ENCODE assay signal across 30 mouse cellular contexts in the genomic region with DNA sequence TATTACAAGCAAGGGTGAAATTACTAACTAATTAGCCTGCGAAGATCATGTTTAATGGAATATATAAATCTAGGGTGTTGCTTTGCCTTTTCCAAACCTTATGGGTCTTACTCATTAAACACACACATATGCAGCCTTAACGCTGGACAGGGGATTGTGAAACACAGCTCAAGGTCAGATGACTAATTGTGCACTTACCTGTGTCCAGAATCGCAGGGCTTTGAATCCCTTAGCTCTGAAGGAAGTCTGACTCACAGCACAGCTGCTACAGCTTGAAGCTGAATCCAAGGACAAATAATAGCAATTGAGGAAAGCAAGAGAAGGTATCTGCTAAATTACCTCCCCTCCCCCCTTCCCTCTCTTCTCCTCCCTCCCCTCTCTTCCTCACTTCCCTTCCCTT.
DNase-seq lines count a peak whose midpoint lies in the region; ATAC-seq and TF ChIP-seq lines count a peak whose summit lies in the region.
"Had no signal": no experiment of that assay in that cellular context is flagged by ENCODE, and none has a peak within 500 bp of the region (broad histone marks: within the 10 kb centered on the region; RNA-seq: fewer than 3 reads in every experiment).

No protein-coding gene starts in this region.

- no peaks in the 10 kb centered on the region for H3K9me3 ChIP-seq in intestine, embryonic 14.5 days (ENCODE audit: control insufficient read depth, low read length)
- H3K9me3 ChIP-seq in intestine, postnatal 0 days (ENCODE audit: control insufficient read depth), result no peaks in the 10 kb centered on the region
- H3K9me3 ChIP-seq in stomach, embryonic 15.5 days, result no peaks in the 10 kb centered on the region
- H3K9me3 ChIP-seq in embryonic facial prominence, embryonic 10.5 days, result no peaks in the 10 kb centered on the region
- H3K9me3 ChIP-seq: forebrain, embryonic 12.5 days; heart, embryonic 10.5 days; heart, embryonic 15.5 days; hindbrain, embryonic 12.5 days; kidney, embryonic 15.5 days; limb, embryonic 13.5 days; liver, embryonic 12.5 days; neural tube, embryonic 12.5 days had no signal

- peaks cover 8% of the 10 kb centered on the region for H3K4me1 ChIP-seq in intestine, embryonic 14.5 days (replicated peaks; ENCODE audit: control insufficient read depth, insufficient read depth, low read length)
- H3K4me1 ChIP-seq in intestine, postnatal 0 days (replicated peaks; ENCODE audit: control insufficient read depth, insufficient read depth, low read length), result no peaks in the 10 kb centered on the region
- H3K4me1 ChIP-seq in stomach, embryonic 15.5 days, result no peaks in the 10 kb centered on the region; the same call in 1 of the 2 replicates
- peaks cover 13% of the 10 kb centered on the region for H3K4me1 ChIP-seq in embryonic facial prominence, embryonic 10.5 days
- H3K4me1 ChIP-seq: heart, embryonic 10.5 days; liver, embryonic 12.5 days had no signal

- intact Hi-C loops in gastrocnemius, postnatal 14 days (cut with DNase I; ENCODE audit: low total_unique reads), result no loop called here

- H3K9ac ChIP-seq in intestine, embryonic 14.5 days (ENCODE audit: low read length), result no peak overlapping the region
- H3K9ac ChIP-seq in intestine, postnatal 0 days (ENCODE audit: low read depth, low read length), result no peak overlapping the region
- H3K9ac ChIP-seq in stomach, embryonic 15.5 days, result no peak overlapping the region
- H3K9ac ChIP-seq: forebrain, embryonic 12.5 days; heart, embryonic 15.5 days; hindbrain, embryonic 12.5 days; kidney, embryonic 15.5 days; limb, embryonic 13.5 days; liver, embryonic 12.5 days; neural tube, embryonic 12.5 days had no signal

- TF ChIP-seq CTCF in intestine, postnatal 0 days (IDR thresholded peaks at IDR 0.05; ENCODE audit: low read depth), result no peak

- H3K27ac ChIP-seq in intestine, embryonic 14.5 days (ENCODE audit: low read depth), result no peak overlapping the region
- H3K27ac ChIP-seq in intestine, postnatal 0 days (ENCODE audit: low read depth, low read length), result no peak overlapping the region
- no peak overlapping the region for H3K27ac ChIP-seq in stomach, embryonic 15.5 days
- H3K27ac ChIP-seq in embryonic facial prominence, embryonic 10.5 days (replicated peaks), result no peak overlapping the region
- H3K27ac ChIP-seq: forebrain, embryonic 12.5 days; heart, embryonic 10.5 days; heart, embryonic 15.5 days; hindbrain, embryonic 12.5 days; hindbrain, postnatal 0 days; kidney, embryonic 15.5 days; layer of hippocampus, adult 2 months; left cerebral cortex, adult 2 months; limb, embryonic 13.5 days; liver, embryonic 12.5 days; neural tube, embryonic 12.5 days had no signal

- no peak overlapping the region for H3K4me2 ChIP-seq in intestine, embryonic 14.5 days (ENCODE audit: low read length)
- no peak overlapping the region for H3K4me2 ChIP-seq in intestine, postnatal 0 days (replicated peaks; ENCODE audit: low read depth)
- H3K4me2 ChIP-seq in stomach, embryonic 15.5 days, result no peak overlapping the region
- H3K4me2 ChIP-seq: forebrain, embryonic 12.5 days; heart, embryonic 15.5 days; hindbrain, embryonic 12.5 days; kidney, embryonic 15.5 days; limb, embryonic 13.5 days; liver, embryonic 12.5 days; neural tube, embryonic 12.5 days had no signal

- 49% methylated on average over 3 of the region's 3 CpGs for WGBS in intestine, embryonic 14.5 days
- WGBS in intestine, postnatal 0 days, result 26% methylated on average over 3 of the region's 3 CpGs
- 38% methylated on average over 3 of the region's 3 CpGs for WGBS in stomach, embryonic 15.5 days
- 69% methylated on average over 3 of the region's 3 CpGs for WGBS in embryonic facial prominence, embryonic 10.5 days

- no peak overlapping the region for H3K4me3 ChIP-seq in intestine, embryonic 14.5 days (ENCODE audit: low read depth, low read length)
- no peak overlapping the region for H3K4me3 ChIP-seq in intestine, postnatal 0 days (ENCODE audit: low read depth, low read length)
- no peak overlapping the region for H3K4me3 ChIP-seq in stomach, embryonic 15.5 days (replicated peaks)
- no peak overlapping the region for H3K4me3 ChIP-seq in embryonic facial prominence, embryonic 10.5 days
- H3K4me3 ChIP-seq: erythroblast, embryonic 14.5 days; forebrain, embryonic 12.5 days; heart, embryonic 10.5 days; heart, embryonic 15.5 days; hindbrain, embryonic 12.5 days; kidney, embryonic 15.5 days; layer of hippocampus, adult 2 months; left cerebral cortex, adult 2 months; limb, embryonic 13.5 days; liver, embryonic 12.5 days; neural tube, embryonic 12.5 days had no signal

- H3K36me3 ChIP-seq in intestine, embryonic 14.5 days (ENCODE audit: control insufficient read depth, insufficient read depth, low read length), result no peaks in the 10 kb centered on the region
- H3K36me3 ChIP-seq in intestine, postnatal 0 days (ENCODE audit: control insufficient read depth, insufficient read depth), result no peaks in the 10 kb centered on the region
- no peaks in the 10 kb centered on the region for H3K36me3 ChIP-seq in stomach, embryonic 15.5 days
- no peaks in the 10 kb centered on the region for H3K36me3 ChIP-seq in embryonic facial prominence, embryonic 10.5 days (replicated peaks)
- H3K36me3 ChIP-seq: forebrain, embryonic 12.5 days; heart, embryonic 10.5 days; heart, embryonic 15.5 days; hindbrain, embryonic 12.5 days; kidney, embryonic 15.5 days; limb, embryonic 13.5 days; liver, embryonic 12.5 days; neural tube, embryonic 12.5 days had no signal

- no peak for DNase-seq in intestine, embryonic 14.5 days (ENCODE audit: low spot score)
- DNase-seq in 3T3-L1 (ENCODE audit: low read depth, low spot score), result peak; percentile 68
- peak; percentile 63 for DNase-seq in fat pad, adult 2 months (ENCODE audit: extremely low read depth, low read depth, low spot score)
- no peak for DNase-seq in embryonic facial prominence, embryonic 10.5 days (ENCODE audit: low spot score)
- no peak for DNase-seq in gastrocnemius, postnatal 14 days
- DNase-seq: adrenal gland, postnatal 25 days; cerebellum, adult 18-20 months; cerebellum, postnatal 10 days; gastrocnemius, postnatal 36 days; heart, postnatal 36 days; kidney, adult 18-20 months; kidney, postnatal 25 days; lung, adult 2 months; lung, postnatal 14 days; thymus, postnatal 4 days had no signal

- ATAC-seq in intestine, embryonic 14.5 days (replicated peaks; ENCODE audit: low FRiP score, low TSS enrichment, low read depth), result peak; percentile 46; the same call in 1 of the 2 replicates
- ATAC-seq in intestine, postnatal 0 days, result no peak
- peak; percentile 60; the same call in 1 of the 2 replicates for ATAC-seq in stomach, embryonic 15.5 days (ENCODE audit: insufficient read depth, low FRiP score, low read depth)
- ATAC-seq: CD4-positive, CD25-positive, alpha-beta regulatory T cell, adult 4 months; hindbrain, postnatal 0 days; liver, embryonic 12.5 days had no signal

- no peaks in the 10 kb centered on the region for H3K27me3 ChIP-seq in intestine, embryonic 14.5 days (replicated peaks; ENCODE audit: control insufficient read depth, insufficient read depth, low read length)
- no peaks in the 10 kb centered on the region for H3K27me3 ChIP-seq in intestine, postnatal 0 days (replicated peaks; ENCODE audit: control insufficient read depth, insufficient read depth, low read length)
- H3K27me3 ChIP-seq in stomach, embryonic 15.5 days (replicated peaks), result no peaks in the 10 kb centered on the region
- H3K27me3 ChIP-seq in embryonic facial prominence, embryonic 10.5 days (replicated peaks; ENCODE audit: low read depth, poor library complexity, severe bottlenecking), result peaks cover 25% of the 10 kb centered on the region; the same call in 1 of the 2 replicates
- H3K27me3 ChIP-seq: hindbrain, embryonic 12.5 days; neural tube, embryonic 12.5 days had no signal

Comparison
In these comparisons a context has a peak if more than half of its experiments do, and no peak if none do; other contexts are left out.
1. DNase-seq: peak in 3T3-L1 (single experiment) and fat pad, adult 2 months (single experiment); none in intestine, embryonic 14.5 days (single experiment), embryonic facial prominence, embryonic 10.5 days (single experiment) and gastrocnemius, postnatal 14 days (single experiment).